Mouse (Mus musculus): ENCODE data around the gene Pofut1. TPM values are rescaled to one million over a fixed set of nuclear protein-coding genes. Genes with fewer than 3 reads are reported as not detected.

The Pofut1 gene
- polyA plus RNA-seq, 1 experiment from 2014 or later = 10.8 TPM

- no peak for ATAC-seq (ENCODE audit: low read depth)
- no peaks in the 10 kb centered on the region for H3K4me1 ChIP-seq (ENCODE audit: control insufficient read depth, insufficient read depth, low read length)
- H3K4me2 ChIP-seq (ENCODE audit: low read depth, low read length) = no peak overlapping the region
- H3K36me3 ChIP-seq (ENCODE audit: control insufficient read depth, insufficient read depth, low read length) = peaks cover 14% of the 10 kb centered on the region; the same call in 1 of the 2 replicates
- no peak overlapping the region for H3K27ac ChIP-seq (replicated peaks; ENCODE audit: low read depth, low read length)
- DNase-seq (ENCODE audit: low spot score) = no peak
- H3K9me3 ChIP-seq (ENCODE audit: control insufficient read depth, low read length) = no peaks in the 10 kb centered on the region
- no peak overlapping the region for H3K4me3 ChIP-seq (ENCODE audit: low read depth, low read length)
- no peak overlapping the region for H3K9ac ChIP-seq (ENCODE audit: low read depth, low read length)
- H3K27me3 ChIP-seq (replicated peaks; ENCODE audit: control insufficient read depth, insufficient read depth, low read length) = no peaks in the 10 kb centered on the region
- 55% methylated on average over 6 of the region's 6 CpGs for WGBS
These were observed 26.5 kb upstream of the Pofut1 start for GRCm38 (mm10) chr2:153214771-153215259.

DNA sequence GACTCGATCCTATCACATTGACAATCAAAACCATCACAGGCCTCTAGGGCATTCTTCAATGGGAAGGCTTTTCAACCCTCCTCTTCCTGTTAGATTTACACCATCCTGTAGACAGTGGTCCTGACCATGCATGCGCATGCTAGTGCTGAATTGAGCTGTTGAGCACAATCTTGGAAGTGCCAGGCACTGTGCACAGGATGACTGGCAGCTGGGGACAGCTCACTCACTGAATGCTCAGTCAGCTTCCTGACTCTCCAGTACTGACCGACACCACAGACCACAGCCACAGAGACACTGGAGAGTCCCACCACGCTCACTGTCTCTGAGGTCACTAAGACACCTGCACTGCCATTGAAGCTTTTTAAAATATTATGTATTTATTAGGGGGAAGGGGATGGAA lies 25.9 kb upstream of the Pofut1 start:
- 72% methylated on average over 4 of the region's 4 CpGs for WGBS
- no peak overlapping the region for H3K9ac ChIP-seq (ENCODE audit: low read depth, low read length)
- H3K36me3 ChIP-seq (ENCODE audit: control insufficient read depth, insufficient read depth, low read length) = 0 out of 2 replicates have a peak, but pooled peaks cover 8% of the 10 kb centered on the region
- H3K4me3 ChIP-seq (ENCODE audit: low read depth, low read length) = no peak overlapping the region
- H3K4me2 ChIP-seq (ENCODE audit: low read depth, low read length) = no peak overlapping the region
- no peak for ATAC-seq (ENCODE audit: low read depth)
- no peaks in the 10 kb centered on the region for H3K4me1 ChIP-seq (ENCODE audit: control insufficient read depth, insufficient read depth, low read length)
- H3K27me3 ChIP-seq (replicated peaks; ENCODE audit: control insufficient read depth, insufficient read depth, low read length) = no peaks in the 10 kb centered on the region
- no peak for DNase-seq (ENCODE audit: low spot score)
- H3K27ac ChIP-seq (replicated peaks; ENCODE audit: low read depth, low read length) = no peak overlapping the region
- no peaks in the 10 kb centered on the region for H3K9me3 ChIP-seq (ENCODE audit: control insufficient read depth, low read length)

DNA sequence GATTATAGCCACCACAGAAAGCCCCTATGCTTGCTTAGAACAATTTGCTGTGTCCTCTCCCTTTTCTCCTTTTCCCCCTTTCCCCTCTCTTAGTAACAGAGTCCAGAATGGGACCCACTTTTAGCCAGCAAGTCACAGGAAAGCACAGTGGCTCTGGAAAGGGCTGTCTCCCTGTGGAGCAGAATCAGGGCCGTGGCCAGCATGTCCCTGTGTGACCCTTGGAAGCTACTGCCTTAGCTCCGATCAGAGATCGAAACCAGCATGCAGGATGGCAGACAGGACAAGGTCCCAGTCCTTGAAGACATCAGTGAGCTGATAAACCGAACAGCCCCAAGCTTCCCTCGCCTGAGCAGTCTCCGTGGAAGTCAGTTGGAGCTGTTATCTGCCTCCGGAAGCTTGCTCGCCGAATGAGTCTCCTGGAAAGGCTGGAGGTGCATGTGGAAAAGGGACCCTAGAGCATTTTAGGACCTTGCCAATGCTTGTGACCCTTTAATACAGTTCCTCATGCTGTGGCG lies 23.4 kb upstream of the Pofut1 start:
- no peaks in the 10 kb centered on the region for H3K36me3 ChIP-seq (ENCODE audit: control insufficient read depth, insufficient read depth, low read length)
- no peaks in the 10 kb centered on the region for H3K27me3 ChIP-seq (replicated peaks; ENCODE audit: control insufficient read depth, insufficient read depth, low read length)
- no peak overlapping the region for H3K27ac ChIP-seq (replicated peaks; ENCODE audit: low read depth, low read length)
- DNase-seq (ENCODE audit: low spot score) (no peak), ATAC-seq (ENCODE audit: low read depth) (no peak)
- no peak overlapping the region for H3K9ac ChIP-seq (ENCODE audit: low read depth, low read length)
- no peak overlapping the region for H3K4me2 ChIP-seq (ENCODE audit: low read depth, low read length)
- 87% methylated on average over 10 of the region's 10 CpGs for WGBS
- no peaks in the 10 kb centered on the region for H3K9me3 ChIP-seq (ENCODE audit: control insufficient read depth, low read length)
- H3K4me3 ChIP-seq (ENCODE audit: low read depth, low read length) = no peak overlapping the region
- H3K4me1 ChIP-seq (ENCODE audit: control insufficient read depth, insufficient read depth, low read length) = no peaks in the 10 kb centered on the region

DNA sequence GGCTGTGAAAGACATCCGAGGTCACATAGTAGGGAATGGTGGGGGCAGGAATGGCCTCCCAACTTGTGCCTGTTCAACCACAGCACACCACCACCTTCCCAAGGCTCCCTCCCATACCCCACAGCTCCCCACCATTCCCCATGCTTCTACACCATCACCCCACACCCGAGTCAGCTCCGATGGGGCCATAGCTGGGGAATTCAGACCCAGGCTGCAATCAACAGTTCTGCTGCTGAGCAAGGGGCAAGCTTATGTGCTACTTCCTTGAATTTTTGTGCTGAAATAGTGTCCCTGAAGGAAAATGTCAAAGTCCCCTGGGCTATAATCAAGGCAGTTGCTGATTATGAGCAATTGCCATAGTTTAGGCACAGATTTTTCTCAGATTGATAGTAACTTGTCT lies 22.8 kb upstream of the Pofut1 start:
- no peak overlapping the region for H3K27ac ChIP-seq (replicated peaks; ENCODE audit: low read depth, low read length)
- no peak overlapping the region for H3K9ac ChIP-seq (ENCODE audit: low read depth, low read length)
- no peak for ATAC-seq (ENCODE audit: low read depth)
- H3K9me3 ChIP-seq (ENCODE audit: control insufficient read depth, low read length) = no peaks in the 10 kb centered on the region
- H3K4me2 ChIP-seq (ENCODE audit: low read depth, low read length) = no peak overlapping the region
- DNase-seq (ENCODE audit: low spot score) = no peak
- H3K36me3 ChIP-seq (ENCODE audit: control insufficient read depth, insufficient read depth, low read length) = no peaks in the 10 kb centered on the region
- WGBS = 84% methylated on average over 3 of the region's 3 CpGs
- no peaks in the 10 kb centered on the region for H3K27me3 ChIP-seq (replicated peaks; ENCODE audit: control insufficient read depth, insufficient read depth, low read length)
- no peaks in the 10 kb centered on the region for H3K4me1 ChIP-seq (ENCODE audit: control insufficient read depth, insufficient read depth, low read length)
- no peak overlapping the region for H3K4me3 ChIP-seq (ENCODE audit: low read depth, low read length)

- no peaks in the 10 kb centered on the region for H3K9me3 ChIP-seq (ENCODE audit: control insufficient read depth, low read length)
- no peaks in the 10 kb centered on the region for H3K36me3 ChIP-seq (ENCODE audit: control insufficient read depth, insufficient read depth, low read length)
- DNase-seq (ENCODE audit: low spot score) (no peak), ATAC-seq (ENCODE audit: low read depth) (no peak)
- H3K27me3 ChIP-seq (replicated peaks; ENCODE audit: control insufficient read depth, insufficient read depth, low read length) = no peaks in the 10 kb centered on the region
- H3K9ac ChIP-seq (ENCODE audit: low read depth, low read length) = no peak overlapping the region
- H3K27ac ChIP-seq (replicated peaks; ENCODE audit: low read depth, low read length) = no peak overlapping the region
- peaks cover 3% of the 10 kb centered on the region; the same call in 1 of the 2 replicates for H3K4me1 ChIP-seq (ENCODE audit: control insufficient read depth, insufficient read depth, low read length)
- no peak overlapping the region for H3K4me2 ChIP-seq (ENCODE audit: low read depth, low read length)
- 91% methylated on average over 4 of the region's 4 CpGs for WGBS
- H3K4me3 ChIP-seq (ENCODE audit: low read depth, low read length) = no peak overlapping the region
These were observed 19.7 kb upstream of the Pofut1 start for GRCm38 (mm10) chr2:153221620-153222019.

DNA sequence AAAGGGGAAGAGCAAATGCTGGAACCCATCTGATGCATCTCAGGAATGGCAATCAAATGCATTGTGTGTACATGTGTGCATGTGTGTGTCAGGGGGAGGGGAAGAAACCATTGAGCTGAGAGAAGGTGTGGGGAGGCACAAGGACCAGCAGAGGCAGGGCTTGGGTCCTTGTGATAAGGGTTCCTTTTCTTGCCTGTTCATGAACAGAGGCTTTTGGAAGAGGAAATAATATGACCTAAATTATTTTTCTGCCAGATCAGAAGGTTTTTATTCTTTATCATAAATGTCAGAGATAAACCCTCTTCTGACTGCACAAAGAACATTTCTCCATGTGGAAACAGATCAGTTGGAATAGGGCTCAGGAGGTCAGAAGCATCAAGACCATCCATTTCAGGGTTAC lies 19.2 kb upstream of the Pofut1 start:
- ATAC-seq (ENCODE audit: low read depth) (no peak), DNase-seq (ENCODE audit: low spot score) (no peak)
- H3K4me2 ChIP-seq (ENCODE audit: low read depth, low read length) = no peak overlapping the region
- peaks cover 3% of the 10 kb centered on the region; the same call in 1 of the 2 replicates for H3K4me1 ChIP-seq (ENCODE audit: control insufficient read depth, insufficient read depth, low read length)
- no peak overlapping the region for H3K4me3 ChIP-seq (ENCODE audit: low read depth, low read length)
- H3K36me3 ChIP-seq (ENCODE audit: control insufficient read depth, insufficient read depth, low read length) = 0 out of 2 replicates have a peak, but pooled peaks cover 2% of the 10 kb centered on the region
- H3K9ac ChIP-seq (ENCODE audit: low read depth, low read length) = no peak overlapping the region
- no peaks in the 10 kb centered on the region for H3K27me3 ChIP-seq (replicated peaks; ENCODE audit: control insufficient read depth, insufficient read depth, low read length)
- no peak overlapping the region for H3K27ac ChIP-seq (replicated peaks; ENCODE audit: low read depth, low read length)
- H3K9me3 ChIP-seq (ENCODE audit: control insufficient read depth, low read length) = no peaks in the 10 kb centered on the region

DNA sequence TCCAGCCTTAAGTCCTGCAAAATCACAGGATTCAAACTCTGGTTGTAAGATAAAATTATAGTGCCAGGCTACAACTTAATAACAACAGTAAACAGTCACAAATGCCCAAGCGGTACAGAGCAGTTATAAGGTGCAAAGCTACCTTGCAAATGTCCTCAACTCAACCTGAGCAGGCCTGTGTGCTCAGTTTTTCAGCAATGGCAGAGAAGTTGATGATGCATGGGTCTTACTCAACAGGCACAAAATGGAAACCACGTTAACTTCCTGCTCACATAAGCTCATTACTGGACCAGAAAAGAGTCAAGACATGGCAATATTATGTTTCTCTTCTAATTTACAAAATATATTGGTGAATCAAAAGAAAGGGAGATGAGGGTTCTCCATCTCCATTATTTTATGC lies 18.8 kb upstream of the Pofut1 start:
- Histone ChIP-seq H3K27me3 (replicated peaks; ENCODE audit: control insufficient read depth, insufficient read depth, low read length) (no peaks in the 10 kb centered on the region), H3K9me3 (ENCODE audit: control insufficient read depth, low read length) (no peaks in the 10 kb centered on the region), H3K4me1 (ENCODE audit: control insufficient read depth, insufficient read depth, low read length) (peaks cover 3% of the 10 kb centered on the region; the same call in 1 of the 2 replicates), H3K4me3 (ENCODE audit: low read depth, low read length) (no peak overlapping the region), H3K4me2 (ENCODE audit: low read depth, low read length) (no peak overlapping the region), H3K36me3 (ENCODE audit: control insufficient read depth, insufficient read depth, low read length) (0 out of 2 replicates have a peak, but pooled peaks cover 6% of the 10 kb centered on the region), H3K27ac (replicated peaks; ENCODE audit: low read depth, low read length) (no peak overlapping the region), H3K9ac (ENCODE audit: low read depth, low read length) (no peak overlapping the region)
- WGBS = 94% methylated on average over 2 of the region's 2 CpGs
- no peak for DNase-seq (ENCODE audit: low spot score)
- ATAC-seq (ENCODE audit: low read depth) = no peak

DNA sequence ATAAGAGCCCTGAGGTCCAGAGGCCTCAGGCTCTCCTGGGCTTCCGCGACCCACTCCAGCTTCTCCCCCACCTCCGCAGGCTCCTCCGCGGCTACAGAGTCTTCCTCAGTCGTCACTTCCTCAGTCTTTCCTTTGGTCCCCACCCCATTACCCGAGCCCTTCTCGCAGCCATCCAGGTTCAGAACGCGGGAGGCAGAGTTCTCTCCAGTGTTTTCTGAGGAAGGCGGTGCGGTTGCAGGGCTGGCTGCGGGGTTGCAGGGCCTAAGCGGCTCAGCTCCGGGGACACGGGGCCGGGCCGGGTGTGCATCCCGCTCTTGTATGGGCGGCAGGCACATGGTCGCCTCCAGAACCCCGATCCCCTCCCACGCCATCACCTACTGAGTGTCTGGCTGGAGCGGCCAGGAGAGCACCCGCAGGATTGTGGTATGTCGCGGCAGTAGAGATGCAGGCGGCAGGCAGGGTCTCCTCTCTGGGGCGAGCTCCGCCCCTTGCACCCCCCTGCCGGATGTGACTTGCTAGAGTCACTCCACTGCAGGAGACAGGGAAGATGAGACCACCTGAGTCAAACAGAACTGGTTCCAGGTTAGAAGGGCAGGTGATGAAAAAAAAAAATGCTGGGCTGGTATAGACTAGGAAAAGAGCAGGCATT lies 16.3 kb upstream of the Pofut1 start, which contains the start of gene Tspyl3:
Gene Tspyl3, minus strand, starts transcription at position 496 of the 649 bp plus-strand sequence.
- peak; percentile 72 for DNase-seq (ENCODE audit: low spot score)
- under 1% methylated on average over 28 of the region's 31 CpGs for WGBS
- Histone ChIP-seq H3K27me3 (replicated peaks; ENCODE audit: control insufficient read depth, insufficient read depth, low read length) (no peaks in the 10 kb centered on the region), H3K9ac (ENCODE audit: low read depth, low read length) (peak within 1 kb of the TSS; percentile 87), H3K36me3 (ENCODE audit: control insufficient read depth, insufficient read depth, low read length) (peaks cover 30% of the 10 kb centered on the region), H3K9me3 (ENCODE audit: control insufficient read depth, low read length) (no peaks in the 10 kb centered on the region), H3K4me2 (ENCODE audit: low read depth, low read length) (peak within 1 kb of the TSS; percentile 77), H3K27ac (replicated peaks; ENCODE audit: low read depth, low read length) (peak within 1 kb of the TSS; percentile 80), H3K4me3 (ENCODE audit: low read depth, low read length) (peak within 1 kb of the TSS; percentile 63), H3K4me1 (ENCODE audit: control insufficient read depth, insufficient read depth, low read length) (peaks cover 3% of the 10 kb centered on the region; the same call in 1 of the 2 replicates)
- ATAC-seq (ENCODE audit: low read depth) = peak; percentile 84

DNA sequence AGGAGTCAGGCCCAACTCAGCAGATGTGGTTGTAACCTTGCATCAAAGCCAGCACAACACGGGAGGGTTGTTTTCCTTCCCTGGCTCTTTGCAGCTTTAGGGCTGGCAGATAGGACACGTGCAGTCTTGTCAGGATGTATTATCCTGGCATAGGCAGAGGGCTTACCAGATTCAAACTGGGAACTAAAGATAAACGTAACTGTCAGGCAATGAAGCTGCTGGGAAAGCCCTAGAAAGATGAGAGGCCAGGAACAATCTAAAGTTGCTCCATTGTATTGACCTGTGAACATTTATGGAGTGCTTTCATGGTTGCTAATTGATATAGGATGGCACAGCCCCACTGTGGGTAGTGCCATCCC lies 15.8 kb upstream of the Pofut1 start:
- Histone ChIP-seq H3K27ac (replicated peaks; ENCODE audit: low read depth, low read length) (peak overlapping the region; percentile 80), H3K4me1 (ENCODE audit: control insufficient read depth, insufficient read depth, low read length) (peaks cover 3% of the 10 kb centered on the region; the same call in 1 of the 2 replicates), H3K4me3 (ENCODE audit: low read depth, low read length) (peak overlapping the region; percentile 63), H3K36me3 (ENCODE audit: control insufficient read depth, insufficient read depth, low read length) (peaks cover 35% of the 10 kb centered on the region), H3K27me3 (replicated peaks; ENCODE audit: control insufficient read depth, insufficient read depth, low read length) (no peaks in the 10 kb centered on the region), H3K4me2 (ENCODE audit: low read depth, low read length) (peak overlapping the region; percentile 77), H3K9me3 (ENCODE audit: control insufficient read depth, low read length) (no peaks in the 10 kb centered on the region), H3K9ac (ENCODE audit: low read depth, low read length) (peak overlapping the region; percentile 87)
- DNase-seq (ENCODE audit: low spot score) = no peak
- 13% methylated on average over 3 of the region's 3 CpGs for WGBS
- ATAC-seq (ENCODE audit: low read depth) = no peak; the same call in 1 of the 2 replicates

Data from embryonic facial prominence, embryonic 14.5 days (tissue).